Mouse (Mus musculus) monocyte, adult 5-6 weeks (primary cell): ENCODE results near the gene Dhx57. TPM values are rescaled to one million over a fixed set of nuclear protein-coding genes. Genes with fewer than 3 reads are reported as not detected.
A peak's percentile ranks its signal among the peaks of the same experiment; 100 is the strongest.

ENCODE experiments used
- ATAC-seq: fragments of 153-309, 156-312 bp; replicated peaks from 2 replicates; pipeline ENCODE4 v1.8.0; 2017; ENCODE audit warnings: mild to moderate bottlenecking; ENCODE audit not compliant: low TSS enrichment, insufficient number of reproducible peaks, severe bottlenecking, poor library complexity, low FRiP score
- total RNA-seq: library from RNA; stranded (forward); fragments of 200-1000, 200-491, 200-594 nt; gene quantifications from 3 replicates; pipeline ENCODE4 v1.2.3, GENCODE M21; 2017

Gene Dhx57
- total RNA-seq, result 18.1 to 38.1 TPM (median 33.2 TPM) in 3 replicates

DNA sequence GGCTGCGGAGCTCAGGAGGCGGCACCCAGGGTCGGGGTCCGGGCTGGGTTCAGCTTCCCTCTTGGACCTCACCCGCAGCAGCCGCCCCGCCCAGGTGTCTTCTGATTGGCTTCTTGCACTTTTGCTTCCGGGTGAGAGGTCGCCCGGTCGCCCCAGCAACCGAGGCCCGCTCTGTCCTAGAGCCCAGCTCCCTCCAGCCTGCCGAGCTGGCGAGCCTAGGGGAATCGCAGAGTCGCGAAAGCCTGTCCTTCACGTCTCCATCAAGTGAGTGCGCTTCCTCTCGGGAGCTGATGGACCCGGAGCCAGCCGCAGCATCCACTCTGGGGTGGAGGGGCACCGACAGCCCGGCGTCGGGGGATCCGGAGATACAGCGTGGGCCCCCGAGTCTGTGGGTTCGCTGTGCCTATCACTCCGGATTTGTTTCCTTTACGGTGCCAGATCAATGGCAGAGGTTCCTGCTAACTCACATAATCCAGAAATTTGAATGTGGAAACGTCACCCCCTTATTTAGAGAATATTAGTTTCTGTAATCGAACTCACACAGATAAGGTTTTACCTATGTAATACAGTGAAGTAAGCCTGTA, at the start of gene Dhx57, which contains the start of gene Morn2:
Gene Dhx57 (minus strand): TSS at position 403 of the 584 bp plus-strand sequence.
Gene Morn2 (plus strand): TSS at position 130 of the 584 bp plus-strand sequence.
- ATAC-seq, result peak; percentile 98

DNA sequence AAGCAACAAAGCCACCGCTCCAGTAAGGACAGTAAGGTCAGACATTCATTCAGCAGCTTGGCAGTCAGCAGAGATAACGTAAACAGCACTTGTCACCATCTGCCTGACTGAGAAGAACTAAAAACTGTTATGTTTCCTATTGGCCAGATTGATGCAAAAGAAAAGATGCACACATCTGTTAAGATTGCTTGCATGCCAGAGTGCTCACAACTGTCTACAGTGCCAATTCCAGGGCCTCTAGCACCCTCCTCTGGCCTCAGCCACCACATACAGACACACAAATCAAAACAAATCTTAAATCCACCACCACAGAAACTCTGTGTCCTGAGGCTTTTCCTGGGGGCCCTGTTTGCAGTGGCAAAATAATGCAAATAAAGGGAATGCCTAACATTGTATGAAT, 42.1 kb upstream of the Dhx57 start:
- ATAC-seq, result no peak

- ATAC-seq, result no peak
These were observed 36.2 kb upstream of the Dhx57 start for GRCm38 (mm10) chr17:80326431-80326830.

DNA sequence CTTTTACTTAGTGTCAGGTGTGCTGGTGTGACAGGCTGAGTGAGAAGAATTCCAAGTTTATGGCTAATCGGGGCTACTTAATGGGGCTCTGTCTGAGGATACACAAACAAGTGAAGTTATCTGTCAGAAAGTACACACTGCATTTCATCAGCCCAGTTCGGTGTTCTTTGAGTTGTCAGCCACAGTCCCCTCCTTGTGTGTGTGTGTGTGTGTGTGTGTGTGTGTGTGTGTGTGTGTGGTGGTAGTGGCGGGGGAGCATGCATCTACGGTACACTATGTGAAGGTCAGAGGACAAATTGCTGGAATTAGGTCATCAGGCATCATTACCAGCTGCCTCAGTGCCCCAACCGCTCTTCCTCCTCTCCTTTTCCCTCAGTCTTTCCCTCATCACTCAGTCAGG, 35.2 kb upstream of the Dhx57 start:
- no peak for ATAC-seq

- ATAC-seq, result no peak
These were observed 34.2 kb upstream of the Dhx57 start for GRCm38 (mm10) chr17:80324521-80324920.

DNA sequence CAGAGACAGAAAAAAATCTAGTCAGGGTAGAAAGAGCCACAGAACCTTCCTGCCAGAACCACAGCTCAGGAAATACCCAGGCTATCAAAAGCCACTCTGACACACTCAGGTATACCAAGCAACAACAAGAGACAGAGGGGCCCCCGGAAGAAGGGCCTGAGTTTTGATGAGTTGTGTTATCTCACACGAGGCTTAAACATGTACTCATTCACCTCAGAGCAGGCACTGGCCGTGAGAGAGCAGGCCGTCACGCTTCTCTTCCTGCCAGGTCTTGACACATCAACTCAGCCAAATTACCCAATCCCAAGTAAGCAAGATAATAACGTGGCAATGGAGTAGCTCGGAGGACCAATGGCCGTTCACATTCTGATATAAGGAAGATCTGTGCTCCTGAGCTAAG, 33.4 kb upstream of the Dhx57 start:
- ATAC-seq, result no peak

DNA sequence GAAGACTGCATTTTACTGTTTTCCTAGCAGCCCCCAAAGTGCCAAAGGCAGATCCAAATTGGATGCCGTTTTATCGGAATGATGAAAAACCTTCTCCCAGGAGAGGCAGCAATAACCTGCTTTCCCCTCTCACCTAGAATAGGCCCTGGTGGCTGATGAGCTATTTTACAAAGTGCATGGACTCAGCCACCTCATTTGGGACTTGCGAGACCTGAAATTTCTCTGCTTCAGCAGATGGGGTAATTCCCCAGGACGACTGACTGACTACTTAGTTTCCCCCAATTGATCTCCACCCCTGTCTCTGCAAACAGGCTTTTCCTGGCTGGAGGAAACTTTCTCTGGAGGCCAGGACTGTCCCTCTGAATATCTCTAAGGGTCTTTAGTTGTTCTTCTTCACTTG, 32.7 kb upstream of the Dhx57 start:
- ATAC-seq, result no peak

- no peak for ATAC-seq
These were observed 32.0 kb upstream of the Dhx57 start for GRCm38 (mm10) chr17:80322228-80322627.

- no peak for ATAC-seq
These were observed 22.1 kb upstream of the Dhx57 start for GRCm38 (mm10) chr17:80312405-80312804.

DNA sequence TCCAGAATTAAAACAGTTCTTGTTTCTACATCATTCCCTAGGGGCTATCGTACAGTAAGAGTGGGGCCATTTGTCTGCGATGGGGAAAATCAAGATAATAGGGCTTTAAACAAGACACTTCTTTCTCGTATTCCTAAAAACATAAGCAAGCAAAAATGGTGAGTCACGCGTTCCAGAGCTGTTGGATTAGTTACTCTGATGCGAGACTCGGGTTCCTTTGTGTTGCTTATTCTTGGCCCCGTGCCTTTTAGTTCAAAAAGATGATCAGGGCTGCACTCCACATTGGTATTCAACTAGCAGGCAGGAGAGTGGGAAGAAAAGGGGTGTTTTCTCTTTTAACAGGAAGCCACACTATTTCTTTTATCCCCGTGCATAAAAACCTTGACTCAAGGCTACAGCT, 21.5 kb upstream of the Dhx57 start:
- ATAC-seq, result no peak

DNA sequence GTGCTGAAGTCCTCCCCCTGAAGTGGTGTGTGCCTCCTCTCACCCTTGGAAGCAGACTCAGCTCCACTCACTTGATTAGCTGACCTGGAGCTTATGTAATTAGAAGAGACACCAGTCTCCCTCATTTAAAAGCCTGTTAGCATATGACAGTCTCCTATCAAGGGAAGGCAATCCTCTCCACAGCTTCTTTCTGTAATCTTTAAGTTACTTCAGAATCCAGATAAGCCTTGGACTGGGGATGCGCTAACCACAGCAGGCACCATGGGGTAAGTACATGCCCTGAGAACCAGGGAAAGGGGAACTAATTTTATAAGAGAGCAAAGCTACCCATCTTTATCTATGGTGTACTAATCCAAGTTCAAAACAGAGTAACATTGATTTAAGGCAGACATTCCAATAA, 17.0 kb upstream of the Dhx57 start, which contains the start of gene Arhgef33:
Gene Arhgef33 (plus strand): TSS at position 157 of the 400 bp plus-strand sequence.
- ATAC-seq, result no peak

DNA sequence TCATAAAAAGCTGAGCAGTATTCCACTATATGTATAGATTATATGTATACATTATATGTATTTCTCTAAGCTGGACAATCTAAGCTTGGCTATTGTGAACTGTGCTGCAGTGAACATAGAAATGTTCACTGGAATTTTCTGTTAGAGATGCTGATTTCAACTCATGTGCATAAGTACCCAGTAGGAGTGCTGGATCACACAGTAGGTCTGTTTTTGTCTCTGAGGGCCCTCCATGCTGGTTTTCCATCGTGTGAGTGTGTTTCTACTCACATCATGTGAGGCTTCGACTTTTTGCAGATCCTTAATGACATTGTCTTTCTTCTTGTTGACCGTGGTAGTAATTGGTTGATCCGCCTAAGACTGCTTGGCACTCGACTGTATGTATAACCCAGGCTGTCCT, 8.6 kb upstream of the Dhx57 start:
- no peak for ATAC-seq

DNA sequence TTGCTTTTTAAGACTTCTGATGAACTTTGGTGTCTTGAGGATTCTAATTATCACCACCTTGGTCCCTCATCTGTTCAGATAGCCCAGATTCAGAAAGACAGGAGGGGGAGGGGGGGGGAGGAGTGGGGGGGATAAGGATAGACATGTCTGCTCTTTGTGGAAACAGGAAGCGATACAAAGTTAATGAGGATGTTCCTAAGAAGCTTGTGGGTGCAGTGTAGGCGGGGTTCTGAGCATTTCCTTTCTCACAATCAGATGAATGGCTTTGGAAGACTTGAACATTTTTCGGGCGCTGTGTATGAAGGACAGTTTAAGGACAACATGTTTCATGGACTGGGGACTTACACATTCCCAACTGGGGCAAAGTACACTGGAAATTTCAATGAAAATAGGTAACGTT, 5.0 kb upstream of the Dhx57 start:
- ATAC-seq, result no peak; the same call in 1 of the 2 replicates

GRCm38 (mm10) chr17:80291148-80291547, 872 bp upstream of the Dhx57 start:
- ATAC-seq, result no peak

GRCm38 (mm10) chr17:80289280-80290073, 799 bp downstream of the Dhx57 start:
- ATAC-seq, result peak; percentile 38; the same call in 1 of the 2 replicates

DNA sequence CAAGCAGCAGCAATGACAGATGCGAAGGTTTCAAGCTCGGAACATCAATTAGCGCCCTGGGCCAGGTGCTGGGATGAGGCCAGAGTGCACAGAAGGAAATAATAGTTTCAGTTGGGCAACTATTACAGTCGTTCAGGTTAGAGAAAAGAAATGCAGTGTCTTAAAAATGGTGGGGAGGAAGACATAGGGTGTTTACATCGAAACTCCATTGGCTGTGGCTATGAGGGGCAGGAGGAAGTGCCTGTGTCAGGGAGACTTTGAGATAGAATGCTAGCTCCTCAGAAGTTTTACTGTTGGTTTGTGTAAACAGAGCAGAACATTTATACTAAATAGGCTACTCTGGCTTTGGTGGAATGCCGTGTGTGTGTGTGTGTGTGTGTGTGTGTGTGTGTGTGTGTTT, 2.3 kb downstream of the Dhx57 start:
- no peak for ATAC-seq

GRCm38 (mm10) chr17:80284446-80284845, 5.8 kb downstream of the Dhx57 start:
- ATAC-seq, result no peak

GRCm38 (mm10) chr17:80279340-80280070, 10.8 kb downstream of the Dhx57 start:
- ATAC-seq, result no peak

- ATAC-seq, result no peak
These were observed 12.0 kb downstream of the Dhx57 start for GRCm38 (mm10) chr17:80278255-80278654.
